32 mouse cellular contexts compared by ENCODE assay signal in the genomic region with DNA sequence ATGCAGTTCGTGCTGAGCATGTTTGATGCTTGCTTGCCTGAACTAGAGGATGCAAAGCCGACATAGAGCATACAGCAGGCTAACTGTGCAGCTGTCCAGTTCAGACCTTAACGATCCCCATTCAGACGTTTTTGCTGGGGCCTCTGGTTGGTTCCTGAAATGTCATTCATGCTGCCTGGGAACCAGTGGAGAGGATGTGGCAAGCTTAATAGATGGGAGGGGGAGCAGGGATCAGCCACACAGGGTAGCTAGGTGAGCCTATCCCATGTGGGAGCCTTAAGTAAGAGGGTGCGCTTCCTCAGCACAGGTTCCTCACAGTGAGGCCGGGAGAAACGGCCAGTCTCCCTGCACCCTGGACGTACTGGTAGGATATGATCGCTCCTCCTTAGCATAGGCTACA. TPM values are rescaled to one million over a fixed set of nuclear protein-coding genes. Genes with fewer than 3 reads are reported as not detected.
DNase-seq lines count a peak whose midpoint lies in the region; ATAC-seq and TF ChIP-seq lines count a peak whose summit lies in the region.
"Had no signal": no experiment of that assay in that cellular context is flagged by ENCODE, and none has a peak within 500 bp of the region (broad histone marks: within the 10 kb centered on the region; RNA-seq: fewer than 3 reads in every experiment).

No protein-coding gene starts in this region.

- no peaks in the 10 kb centered on the region for H3K27me3 ChIP-seq in limb, embryonic 13.5 days
- H3K27me3 ChIP-seq in limb, embryonic 10.5 days (ENCODE audit: low read depth, poor library complexity, severe bottlenecking): 0 out of 2 replicates have a peak, but pooled peaks cover 5% of the 10 kb centered on the region
- H3K27me3 ChIP-seq: embryonic facial prominence, embryonic 12.5 days; hindbrain, embryonic 15.5 days; lung, embryonic 15.5 days; midbrain, embryonic 12.5 days had no signal

- H3K4me1 ChIP-seq in limb, embryonic 13.5 days: peaks cover 35% of the 10 kb centered on the region
- H3K4me1 ChIP-seq in limb, embryonic 10.5 days: peaks cover 20% of the 10 kb centered on the region

- no peak overlapping the region for H3K27ac ChIP-seq in limb, embryonic 13.5 days
- no peak overlapping the region for H3K27ac ChIP-seq in limb, embryonic 10.5 days
- H3K27ac ChIP-seq: embryonic facial prominence, embryonic 12.5 days; heart, adult 2 months; hindbrain, embryonic 15.5 days; kidney, embryonic 15.5 days; lung, embryonic 15.5 days; midbrain, embryonic 12.5 days; neural tube, embryonic 13.5 days had no signal

- ATAC-seq in frontal cortex, adult (ENCODE audit: low TSS enrichment): peak; percentile 31
- no peak for ATAC-seq in limb, embryonic 13.5 days (ENCODE audit: low FRiP score, low read depth)
- peak; percentile 48 to 63; a peak in 3 of 4 replicates for ATAC-seq in hematopoietic stem cell, adult 5-6 weeks (replicated peaks in 1 of 2; ENCODE audit: insufficient read depth in 1 of 2, low FRiP score in 2 of 2, low TSS enrichment in 1 of 2, low read depth in 1 of 2, poor library complexity in 2 of 2, severe bottlenecking in 2 of 2)
- ATAC-seq: CD4-positive, CD25-positive, alpha-beta regulatory T cell, adult 4 months had no signal

- WGBS in limb, embryonic 13.5 days: 63% methylated on average over 9 of the region's 9 CpGs
- WGBS in limb, embryonic 10.5 days: 72% methylated on average over 9 of the region's 9 CpGs

- no peak for DNase-seq in frontal cortex, postnatal 36 days (ENCODE audit: low spot score in 2 of 2)
- no peak for DNase-seq in limb, embryonic 10.5 days (ENCODE audit: low spot score)
- DNase-seq in brain, embryonic 14.5 days (ENCODE audit: low read depth): peak; percentile 49
- no peak for DNase-seq in liver
- DNase-seq: adrenal gland, postnatal 25 days; cerebellum, adult 2 months; cerebellum, postnatal 25 days; embryo, embryonic 11 days; heart, adult 2 months; heart, postnatal 4 days; kidney, adult 18-20 months; kidney, postnatal 36 days; layer of hippocampus, adult 9-11 months; left cerebral cortex, postnatal 4 days; right cerebral cortex, postnatal 14 days; thymus, adult 2 months; thymus, postnatal 36 days had no signal

- H3K4me2 ChIP-seq in limb, embryonic 13.5 days (replicated peaks): peak overlapping the region; percentile 23
- H3K4me2 ChIP-seq: embryonic facial prominence, embryonic 12.5 days; heart, embryonic 12.5 days; hindbrain, embryonic 15.5 days; kidney, embryonic 15.5 days; liver, embryonic 11.5 days; lung, embryonic 15.5 days; midbrain, embryonic 12.5 days; neural tube, embryonic 13.5 days had no signal

- H3K9me3 ChIP-seq in limb, embryonic 13.5 days: no peaks in the 10 kb centered on the region
- no peaks in the 10 kb centered on the region for H3K9me3 ChIP-seq in limb, embryonic 10.5 days (replicated peaks)
- H3K9me3 ChIP-seq: embryonic facial prominence, embryonic 12.5 days; hindbrain, embryonic 15.5 days; kidney, embryonic 15.5 days; lung, embryonic 15.5 days; midbrain, embryonic 12.5 days; neural tube, embryonic 13.5 days had no signal

- H3K9ac ChIP-seq in limb, embryonic 13.5 days: 0 out of 2 replicates have a peak overlapping the region, but pooled peaks have one; percentile 25
- H3K9ac ChIP-seq: embryonic facial prominence, embryonic 12.5 days; heart, embryonic 12.5 days; hindbrain, embryonic 15.5 days; kidney, embryonic 15.5 days; lung, embryonic 15.5 days; midbrain, embryonic 12.5 days; neural tube, embryonic 13.5 days had no signal

- H3K4me3 ChIP-seq in limb, embryonic 13.5 days: no peak overlapping the region
- no peak overlapping the region for H3K4me3 ChIP-seq in limb, embryonic 10.5 days
- H3K4me3 ChIP-seq: embryonic facial prominence, embryonic 12.5 days; heart, adult 2 months; heart, embryonic 12.5 days; hindbrain, embryonic 15.5 days; kidney, embryonic 15.5 days; lung, embryonic 15.5 days; midbrain, embryonic 12.5 days; neural tube, embryonic 13.5 days had no signal

- TF ChIP-seq CTCF in brain, embryonic 14.5 days (IDR thresholded peaks at IDR 0.05; ENCODE audit: borderline replicate concordance, extremely low read depth, insufficient read depth, insufficient read length): no peak

- TF ChIP-seq POLR2A in brain, embryonic 14.5 days (IDR thresholded peaks at IDR 0.05; ENCODE audit: borderline replicate concordance, extremely low read depth, insufficient read depth, insufficient read length, poor library complexity, severe bottlenecking): no peak

- no peaks in the 10 kb centered on the region for H3K36me3 ChIP-seq in limb, embryonic 13.5 days
- H3K36me3 ChIP-seq in limb, embryonic 10.5 days: no peaks in the 10 kb centered on the region
- H3K36me3 ChIP-seq: embryonic facial prominence, embryonic 12.5 days; heart, embryonic 12.5 days; hindbrain, embryonic 15.5 days; kidney, embryonic 15.5 days; lung, embryonic 15.5 days; midbrain, embryonic 12.5 days; neural tube, embryonic 13.5 days had no signal

RNA-seq across cellular contexts. Expression of gene Wdr95, which starts 7.5 kb away (rescaled TPM):
- polyA plus RNA-seq in limb, embryonic 13.5 days (2015; fragmentation: Nextera tagmentation; extraction: Ambion mirVana): 0.08 and 0.34 TPM in 2 replicates
- not detected in 2 replicates for polyA plus RNA-seq in limb, embryonic 10.5 days (2016; fragmentation: Nextera tagmentation; extraction: Ambion mirVana)
- 0.37 and 0.42 TPM in 2 replicates for polyA plus RNA-seq in brain, embryonic 14.5 days (2012; rRNA removed)
- 0.38 TPM in 1 of 2 replicates, not detected in the other for total RNA-seq in hematopoietic stem cell, adult 5-6 weeks (2017)
- total RNA-seq: adrenal gland, adult 18-20 months; adrenal gland, postnatal 25 days; gastrocnemius, adult 8-10 months; heart, adult 2 months had no signal
- polyA plus RNA-seq: CD4-positive, CD25-positive, alpha-beta regulatory T cell, adult 4 months; kidney, embryonic 15.5 days; liver, embryonic 11.5 days; liver, embryonic 16.5 days had no signal
